Mouse (Mus musculus) midbrain, embryonic 16.5 days (tissue): ENCODE measurements at regions not wholly inside any gene's neighbourhood (a gene's known extent, or its start where the extent isn't known, plus 50 kb on each side); places are given as distances from the start of the nearest gene placed in this dataset.

Source experiments
- ATAC-seq: fragments of 200-750 bp; cut with Nextera tagmentation; 2 replicates; pipeline ENCODE4 v1.8.0; 2017; ENCODE audit warnings: moderate TSS enrichment
- H3K27ac ChIP-seq: fragments of 300-500 bp; sonication (generic); 2 replicates; pipeline ENCODE4 v1.5.1; 2014; ENCODE audit warnings: mild to moderate bottlenecking, low read length, mixed read lengths
- H3K27me3 ChIP-seq: fragments of 300-500 bp; sonication (generic); 2 replicates; pipeline ENCODE4 v1.6.1; 2014; ENCODE audit warnings: low read depth, low read length, mixed read lengths; ENCODE audit not compliant: control insufficient read depth, insufficient read depth
- H3K36me3 ChIP-seq: fragments of 300-500 bp; sonication (generic); 2 replicates; pipeline ENCODE4 v1.6.1; 2014; ENCODE audit warnings: mild to moderate bottlenecking, low read length, moderate library complexity, mixed read lengths; ENCODE audit not compliant: control insufficient read depth, insufficient read depth
- H3K4me1 ChIP-seq: fragments of 300-500 bp; sonication (generic); 2 replicates; pipeline ENCODE4 v1.6.1; 2014; ENCODE audit warnings: mild to moderate bottlenecking, low read length, mixed read lengths; ENCODE audit not compliant: control insufficient read depth, insufficient read depth
- H3K4me2 ChIP-seq: fragments of 300-500 bp; sonication (generic); 2 replicates; pipeline ENCODE4 v1.6.1; 2014; ENCODE audit warnings: mild to moderate bottlenecking, low read length, mixed read lengths
- H3K4me3 ChIP-seq: fragments of 300-500 bp; sonication (generic); 2 replicates; pipeline ENCODE4 v1.5.1; 2014; ENCODE audit warnings: low read depth, mild to moderate bottlenecking, low read length, moderate library complexity, mixed read lengths
- H3K9ac ChIP-seq: fragments of 300-500 bp; sonication (generic); 2 replicates; pipeline ENCODE4 v1.6.1; 2014; ENCODE audit warnings: low read depth, low read length, mixed read lengths
- H3K9me3 ChIP-seq: fragments of 300-500 bp; sonication (generic); replicated peaks from 2 replicates; pipeline ENCODE4 v1.6.1; 2014; ENCODE audit warnings: mild to moderate bottlenecking, low read length, mixed read lengths; ENCODE audit not compliant: control insufficient read depth, poor library complexity, severe bottlenecking
- whole genome bisulfite sequencing: fragments of 180-500 bp; shearing (Covaris S2); extraction: QIAGEN DNeasy Blood & Tissue Kit; methylation state at CpG from one replicate; pipeline ENCODE4 v1.1.7; 2014; 5-methylcytosine and 5-hydroxymethylcytosine counted together

- Histone ChIP-seq H3K4me1 (no peaks in the 10 kb centered on the region), H3K4me3 (no peak overlapping the region), H3K4me2 (no peak overlapping the region), H3K27ac (no peak overlapping the region), H3K9me3 (no peaks in the 10 kb centered on the region), H3K9ac (no peak overlapping the region), H3K27me3 (no peaks in the 10 kb centered on the region), H3K36me3 (no peaks in the 10 kb centered on the region)
- no peak for ATAC-seq
- 53% methylated on average over 3 of the region's 3 CpGs for WGBS
These were observed 79.6 kb upstream of the Ifne start for GRCm38 (mm10) chr4:88959621-88960020.

GRCm38 (mm10) chr4:88956605-88957004 lies 76.6 kb upstream of the Ifne start:
- no peak for ATAC-seq
- no peaks in the 10 kb centered on the region for H3K4me1 ChIP-seq
- no peaks in the 10 kb centered on the region for H3K9me3 ChIP-seq
- no peak overlapping the region for H3K4me2 ChIP-seq
- no peaks in the 10 kb centered on the region for H3K36me3 ChIP-seq
- H3K4me3 ChIP-seq, result no peak overlapping the region
- no peak overlapping the region for H3K9ac ChIP-seq
- WGBS, result 68% methylated on average over 4 of the region's 4 CpGs
- no peak overlapping the region for H3K27ac ChIP-seq
- no peaks in the 10 kb centered on the region for H3K27me3 ChIP-seq

- H3K4me3 ChIP-seq, result no peak overlapping the region
- no peak overlapping the region for H3K4me2 ChIP-seq
- no peaks in the 10 kb centered on the region for H3K27me3 ChIP-seq
- H3K4me1 ChIP-seq, result no peaks in the 10 kb centered on the region
- no peaks in the 10 kb centered on the region for H3K9me3 ChIP-seq
- H3K27ac ChIP-seq, result no peak overlapping the region
- no peaks in the 10 kb centered on the region for H3K36me3 ChIP-seq
- no peak overlapping the region for H3K9ac ChIP-seq
- no peak for ATAC-seq
- 49% methylated on average over 7 of the region's 7 CpGs for WGBS
These were observed 76.2 kb upstream of the Ifne start for GRCm38 (mm10) chr4:88956151-88956550.

- Histone ChIP-seq H3K4me2 (no peak overlapping the region), H3K4me1 (no peaks in the 10 kb centered on the region), H3K36me3 (no peaks in the 10 kb centered on the region), H3K27me3 (no peaks in the 10 kb centered on the region), H3K27ac (no peak overlapping the region), H3K9me3 (no peaks in the 10 kb centered on the region), H3K4me3 (no peak overlapping the region), H3K9ac (no peak overlapping the region)
- no peak for ATAC-seq
- WGBS, result 89% methylated on average over 7 of the region's 7 CpGs
These were observed 75.6 kb upstream of the Ifne start for GRCm38 (mm10) chr4:88955571-88955970.

GRCm38 (mm10) chr4:88954045-88954444 lies 74.0 kb upstream of the Ifne start:
- Histone ChIP-seq H3K4me3 (no peak overlapping the region), H3K9ac (no peak overlapping the region), H3K9me3 (no peaks in the 10 kb centered on the region), H3K4me2 (no peak overlapping the region), H3K4me1 (no peaks in the 10 kb centered on the region), H3K27me3 (no peaks in the 10 kb centered on the region), H3K36me3 (no peaks in the 10 kb centered on the region), H3K27ac (no peak overlapping the region)
- ATAC-seq, result no peak
- WGBS, result 95% methylated on average over 3 of the region's 3 CpGs

- Histone ChIP-seq H3K4me3 (no peak overlapping the region), H3K4me1 (no peaks in the 10 kb centered on the region), H3K9me3 (no peaks in the 10 kb centered on the region), H3K27me3 (no peaks in the 10 kb centered on the region), H3K36me3 (no peaks in the 10 kb centered on the region), H3K4me2 (no peak overlapping the region), H3K9ac (no peak overlapping the region), H3K27ac (no peak overlapping the region)
- ATAC-seq, result no peak
- WGBS, result 52% methylated on average over 1 of the region's 1 CpGs
These were observed 71.0 kb upstream of the Ifne start for GRCm38 (mm10) chr4:88951034-88951336.

GRCm38 (mm10) chr4:88950181-88951033 lies 70.4 kb upstream of the Ifne start:
- H3K27me3 ChIP-seq, result no peaks in the 10 kb centered on the region
- H3K4me3 ChIP-seq, result no peak overlapping the region
- no peak overlapping the region for H3K27ac ChIP-seq
- H3K4me1 ChIP-seq, result no peaks in the 10 kb centered on the region
- no peaks in the 10 kb centered on the region for H3K36me3 ChIP-seq
- no peaks in the 10 kb centered on the region for H3K9me3 ChIP-seq
- 46% methylated on average over 12 of the region's 12 CpGs for WGBS
- H3K9ac ChIP-seq, result no peak overlapping the region
- no peak overlapping the region for H3K4me2 ChIP-seq
- no peak for ATAC-seq

- Histone ChIP-seq H3K36me3 (no peaks in the 10 kb centered on the region), H3K27ac (no peak overlapping the region), H3K4me1 (no peaks in the 10 kb centered on the region), H3K9me3 (no peaks in the 10 kb centered on the region), H3K4me2 (no peak overlapping the region), H3K4me3 (no peak overlapping the region), H3K27me3 (no peaks in the 10 kb centered on the region), H3K9ac (no peak overlapping the region)
- WGBS, result 87% methylated on average over 4 of the region's 4 CpGs
- ATAC-seq, result no peak
These were observed 68.2 kb upstream of the Ifne start for GRCm38 (mm10) chr4:88948027-88948859.

- WGBS, result 83% methylated on average over 4 of the region's 4 CpGs
- ATAC-seq, result no peak
- no peak overlapping the region for H3K9ac ChIP-seq
- H3K27ac ChIP-seq, result no peak overlapping the region
- H3K27me3 ChIP-seq, result peaks cover 2% of the 10 kb centered on the region; the same call in 1 of the 2 replicates
- H3K4me2 ChIP-seq, result no peak overlapping the region
- H3K9me3 ChIP-seq, result no peaks in the 10 kb centered on the region
- no peaks in the 10 kb centered on the region for H3K36me3 ChIP-seq
- no peak overlapping the region for H3K4me3 ChIP-seq
- H3K4me1 ChIP-seq, result peaks cover 4% of the 10 kb centered on the region; the same call in 1 of the 2 replicates
These were observed 62.0 kb upstream of the Ifne start for GRCm38 (mm10) chr4:88941955-88942354.
